ENCODE assay signal across 15 mouse cellular contexts in the genomic region with DNA sequence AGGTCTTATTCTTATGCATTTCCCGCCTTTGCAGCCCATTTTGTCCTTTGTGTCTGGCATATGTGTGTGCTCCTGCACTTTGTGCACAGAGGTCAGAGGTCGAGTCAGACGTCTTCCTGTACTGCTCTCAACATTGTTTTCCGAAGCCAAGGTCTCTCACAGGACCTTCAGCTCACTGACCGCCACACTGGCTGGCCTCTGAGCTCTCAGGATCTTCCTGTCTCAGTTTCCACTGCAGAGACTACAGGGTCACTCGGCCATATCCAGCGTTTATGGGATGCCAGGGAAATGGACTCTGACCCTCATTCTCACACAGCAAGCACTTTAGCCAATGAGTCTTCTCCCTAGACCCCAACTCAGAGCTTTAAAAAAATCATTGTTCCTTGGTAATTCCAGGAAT. TPM values are rescaled to one million over a fixed set of nuclear protein-coding genes. Genes with fewer than 3 reads are reported as not detected.
DNase-seq lines count a peak whose midpoint lies in the region; ATAC-seq and TF ChIP-seq lines count a peak whose summit lies in the region.
"Had no signal": no experiment of that assay in that cellular context is flagged by ENCODE, and none has a peak within 500 bp of the region (broad histone marks: within the 10 kb centered on the region; RNA-seq: fewer than 3 reads in every experiment).

No protein-coding gene starts in this region.

- H3K4me1 ChIP-seq in heart, embryonic 13.5 days: no peaks in the 10 kb centered on the region
- no peaks in the 10 kb centered on the region for H3K4me1 ChIP-seq in heart, adult 2 months (ENCODE audit: control insufficient read depth, insufficient read depth, low read length)
- H3K4me1 ChIP-seq in kidney, embryonic 15.5 days: peaks cover 4% of the 10 kb centered on the region; the same call in 1 of the 2 replicates
- H3K4me1 ChIP-seq in liver, embryonic 13.5 days (replicated peaks): no peaks in the 10 kb centered on the region; the same call in 1 of the 2 replicates
- H3K4me1 ChIP-seq: embryonic facial prominence, embryonic 12.5 days had no signal

- H3K9me3 ChIP-seq in heart, embryonic 13.5 days: no peaks in the 10 kb centered on the region
- H3K9me3 ChIP-seq in kidney, embryonic 15.5 days (replicated peaks): no peaks in the 10 kb centered on the region
- no peaks in the 10 kb centered on the region for H3K9me3 ChIP-seq in liver, embryonic 13.5 days (replicated peaks)
- H3K9me3 ChIP-seq: embryonic facial prominence, embryonic 12.5 days had no signal

- H3K27me3 ChIP-seq in heart, embryonic 13.5 days (replicated peaks): no peaks in the 10 kb centered on the region
- H3K27me3 ChIP-seq in heart, adult 2 months (ENCODE audit: control insufficient read depth, insufficient read depth, low read length): no peaks in the 10 kb centered on the region
- H3K27me3 ChIP-seq in kidney, embryonic 15.5 days: no peaks in the 10 kb centered on the region
- no peaks in the 10 kb centered on the region for H3K27me3 ChIP-seq in liver, embryonic 13.5 days
- H3K27me3 ChIP-seq: embryonic facial prominence, embryonic 12.5 days had no signal

- no peak for TF ChIP-seq EP300 in heart, adult 2 months (IDR thresholded peaks at IDR 0.05; ENCODE audit: insufficient read depth, low read depth, low read length)

- intact Hi-C loops in heart, adult 2 months (cut with DNase I): no loop called here
- intact Hi-C loops in left cerebral cortex, adult 2 months (cut with DNase I): no loop called here

- no peak for TF ChIP-seq CTCF in heart, adult 2 months (IDR thresholded peaks at IDR 0.05)
- TF ChIP-seq CTCF in left cerebral cortex, adult 2 months (IDR thresholded peaks at IDR 0.05): no peak

- ATAC-seq in heart, embryonic 13.5 days (ENCODE audit: extremely low read depth, insufficient number of reproducible peaks, low FRiP score, low TSS enrichment): no peak
- ATAC-seq in kidney, embryonic 15.5 days (replicated peaks; ENCODE audit: low FRiP score): peak; percentile 75
- ATAC-seq in liver, embryonic 13.5 days (ENCODE audit: low read depth): peak; percentile 65
- ATAC-seq: forebrain, embryonic 14.5 days had no signal

- 51% methylated on average over 7 of the region's 7 CpGs for WGBS in heart, embryonic 13.5 days
- WGBS in heart, adult 2 months: 44% methylated on average over 7 of the region's 7 CpGs
- WGBS in kidney, embryonic 15.5 days: 28% methylated on average over 7 of the region's 7 CpGs
- WGBS in liver, embryonic 13.5 days (ENCODE audit: insufficient replicate concordance): 52% methylated on average over 7 of the region's 7 CpGs

- no peaks in the 10 kb centered on the region for H3K79me2 ChIP-seq in heart, adult 2 months (replicated peaks; ENCODE audit: control insufficient read depth, insufficient read depth, low read length)

- no peak for TF ChIP-seq POLR2A in heart, adult 2 months (IDR thresholded peaks at IDR 0.05; ENCODE audit: insufficient read depth, low read depth, low read length)

- no peaks in the 10 kb centered on the region for H3K36me3 ChIP-seq in heart, embryonic 13.5 days
- no peaks in the 10 kb centered on the region for H3K36me3 ChIP-seq in heart, adult 2 months (ENCODE audit: control insufficient read depth, insufficient read depth, low read length)
- H3K36me3 ChIP-seq in kidney, embryonic 15.5 days: no peaks in the 10 kb centered on the region
- H3K36me3 ChIP-seq in liver, embryonic 13.5 days: no peaks in the 10 kb centered on the region
- H3K36me3 ChIP-seq: embryonic facial prominence, embryonic 12.5 days had no signal

- H3K9ac ChIP-seq in heart, embryonic 13.5 days: no peak overlapping the region
- H3K9ac ChIP-seq in heart, adult 2 months (ENCODE audit: low read depth, low read length): no peak overlapping the region
- no peak overlapping the region for H3K9ac ChIP-seq in kidney, embryonic 15.5 days
- H3K9ac ChIP-seq in liver, embryonic 13.5 days: no peak overlapping the region
- H3K9ac ChIP-seq: embryonic facial prominence, embryonic 12.5 days had no signal

- no peak overlapping the region for H3K4me3 ChIP-seq in heart, embryonic 13.5 days
- H3K4me3 ChIP-seq in heart, adult 2 months: no peak overlapping the region
- no peak overlapping the region for H3K4me3 ChIP-seq in kidney, embryonic 15.5 days (replicated peaks)
- H3K4me3 ChIP-seq in liver, embryonic 13.5 days (replicated peaks): no peak overlapping the region
- H3K4me3 ChIP-seq in left cerebral cortex, adult 2 months: no peak overlapping the region
- H3K4me3 ChIP-seq: embryonic facial prominence, embryonic 12.5 days; myocyte had no signal

- no peak for DNase-seq in heart, adult 2 months
- DNase-seq in embryo, embryonic 9.5 days (ENCODE audit: extremely low spot score): peak; percentile 33
- no peak for DNase-seq in liver, embryonic 13.5 days
- no peak for DNase-seq in gastrocnemius, postnatal 25 days
- no peak for DNase-seq in ovary, postnatal 14 days (ENCODE audit: low spot score)
- no peak for DNase-seq in left cerebral cortex, adult 2 months (ENCODE audit: extremely low spot score in 1 of 2, low spot score in 2 of 2)
- DNase-seq: cerebellum, adult 18-20 months; gastrocnemius, postnatal 36 days; lung, adult 18-20 months had no signal

- no peak overlapping the region for H3K4me2 ChIP-seq in heart, embryonic 13.5 days
- H3K4me2 ChIP-seq in kidney, embryonic 15.5 days: no peak overlapping the region
- no peak overlapping the region for H3K4me2 ChIP-seq in liver, embryonic 13.5 days
- H3K4me2 ChIP-seq: embryonic facial prominence, embryonic 12.5 days had no signal

- peak overlapping the region; percentile 24; the same call in 1 of the 2 replicates for H3K27ac ChIP-seq in heart, embryonic 13.5 days (replicated peaks)
- H3K27ac ChIP-seq in heart, adult 2 months: no peak overlapping the region
- no peak overlapping the region for H3K27ac ChIP-seq in kidney, embryonic 15.5 days
- no peak overlapping the region for H3K27ac ChIP-seq in liver, embryonic 13.5 days
- H3K27ac ChIP-seq in left cerebral cortex, adult 2 months: no peak overlapping the region
- H3K27ac ChIP-seq: embryonic facial prominence, embryonic 12.5 days; kidney, postnatal 0 days had no signal

RNA-seq across cellular contexts. Expression of gene Uspl1, which starts 19.3 kb away (rescaled TPM):
- 29.4 and 30.1 TPM in 2 replicates for polyA plus RNA-seq in heart, embryonic 13.5 days (2015; fragmentation: Nextera tagmentation; extraction: Ambion mirVana)
- total RNA-seq in heart, adult 2 months (2021): 10 to 100 TPM; 17.5 to 21.0 TPM
- polyA plus RNA-seq in heart, adult 2 months (2012; rRNA removed): 7.4 and 13.4 TPM in 2 replicates
- polyA plus RNA-seq in kidney, embryonic 15.5 days (2015; fragmentation: Nextera tagmentation; extraction: Ambion mirVana): 40.0 and 44.8 TPM in 2 replicates
- polyA plus RNA-seq in liver, embryonic 13.5 days (2015; fragmentation: Nextera tagmentation; extraction: Ambion mirVana): 24.2 and 28.6 TPM in 2 replicates
- 10 to 100 TPM; 20.2 to 22.0 TPM for total RNA-seq in gastrocnemius, postnatal 25 days (2021)
- 10 to 100 TPM; 40.6 to 44.1 TPM for total RNA-seq in left cerebral cortex, adult 2 months (2021)

RNA-seq across cellular contexts. Expression of gene Hmgb1, which starts 19.4 kb away (rescaled TPM):
- 675 and 751 TPM in 2 replicates for polyA plus RNA-seq in heart, embryonic 13.5 days (2015; fragmentation: Nextera tagmentation; extraction: Ambion mirVana)
- total RNA-seq in heart, adult 2 months (2021): 100 to 1,000 TPM in 1 of 2 experiments, 10 to 100 TPM in 1; 88.9 to 103 TPM
- polyA plus RNA-seq in heart, adult 2 months (2012; rRNA removed): 23.7 and 42.4 TPM in 2 replicates
- polyA plus RNA-seq in kidney, embryonic 15.5 days (2015; fragmentation: Nextera tagmentation; extraction: Ambion mirVana): 1,463 and 1,782 TPM in 2 replicates
- polyA plus RNA-seq in liver, embryonic 13.5 days (2015; fragmentation: Nextera tagmentation; extraction: Ambion mirVana): 678 and 901 TPM in 2 replicates
- total RNA-seq in gastrocnemius, postnatal 25 days (2021): 10 to 100 TPM; 84.3 to 87.9 TPM
- total RNA-seq in left cerebral cortex, adult 2 months (2021): 100 to 1,000 TPM; 125 to 128 TPM

Comparison
In these comparisons a context has a peak if more than half of its experiments do, and no peak if none do; other contexts are left out.
1. RNA of gene Hmgb1, which starts 19.4 kb away (polyA plus RNA-seq): 1,463 to 1,782 TPM in kidney, embryonic 15.5 days, 678 to 901 TPM in liver, embryonic 13.5 days and 675 to 751 TPM in heart, embryonic 13.5 days; 23.7 to 42.4 TPM in heart, adult 2 months; every median in the first group is over 10 times any median in the second.